Mouse (Mus musculus) liver, embryonic 14 days (tissue): ENCODE results near the gene Zbtb37. TPM values are rescaled to one million over a fixed set of nuclear protein-coding genes. Genes with fewer than 3 reads are reported as not detected.

Experiments used
- polyA plus RNA-seq: library from polyadenylated mRNA; depleted of rRNA; stranded (reverse); fragments of >200 nt; gene quantifications from 2 replicates; pipeline ENCODE4 v1.2.3, GENCODE M21; 2012; rRNA removed

The Zbtb37 gene
- 0.74 and 0.98 TPM in 2 replicates for polyA plus RNA-seq

GRCm38 (mm10) chr1:161034435-161035280 lies at the start of gene Zbtb37:
TSS of gene Zbtb37 (minus strand) at chr1:161034849.

GRCm38 (mm10) chr1:161070352-161071271 lies 36.0 kb upstream of the Zbtb37 start, which contains the start of the genes Dars2 and Cenpl:
TSS of gene Dars2 (minus strand) at chr1:161070658.
TSS of gene Cenpl (plus strand) at chr1:161070713.

GRCm38 (mm10) chr1:160978071-160978735 lies 56.4 kb downstream of the Zbtb37 start, which contains the start of gene Serpinc1:
TSS of gene Serpinc1 (plus strand) at chr1:160978585.

Other genes with a start within 250 kb of the Zbtb37 start
- 19.0 and 20.6 TPM in 2 replicates for gene Rabgap1l, start 241.6 kb downstream of the Zbtb37 start, polyA plus RNA-seq
- gene Rc3h1, start 128.4 kb downstream of the Zbtb37 start, polyA plus RNA-seq, result 3.0 and 3.8 TPM in 2 replicates
- gene Serpinc1, start 56.3 kb downstream of the Zbtb37 start, polyA plus RNA-seq, result 270 and 300 TPM in 2 replicates
- 16.6 and 19.3 TPM in 2 replicates for gene Dars2, start 35.8 kb upstream of the Zbtb37 start, polyA plus RNA-seq
- gene Cenpl, start 35.9 kb upstream of the Zbtb37 start, polyA plus RNA-seq, result 15.5 and 19.2 TPM in 2 replicates
- gene Klhl20, start 96.7 kb upstream of the Zbtb37 start, polyA plus RNA-seq, result 4.9 and 5.7 TPM in 2 replicates
- gene Ankrd45, start 107.8 kb upstream of the Zbtb37 start, polyA plus RNA-seq, result under 0.01 and 0.03 TPM in 2 replicates
- gene Tex50, start 124.5 kb upstream of the Zbtb37 start, polyA plus RNA-seq, result not detected in 2 replicates
- gene Prdx6, start 216.4 kb upstream of the Zbtb37 start, polyA plus RNA-seq, result 76.9 and 113 TPM in 2 replicates